Mouse (Mus musculus) intestine, postnatal 0 days (tissue): ENCODE measurements around the gene Lgmn. TPM values are rescaled to one million over a fixed set of nuclear protein-coding genes. Genes with fewer than 3 reads are reported as not detected.

ENCODE experiments used
- ATAC-seq: fragments of 200-750 bp; cut with Nextera tagmentation; 2 replicates; pipeline ENCODE4 v1.8.0; 2017; ENCODE audit warnings: mild to moderate bottlenecking, moderate TSS enrichment, moderate library complexity
- H3K27ac ChIP-seq: fragments of 300-500 bp; sonication (generic); 2 replicates; pipeline ENCODE4 v1.5.1; 2014; ENCODE audit warnings: mild to moderate bottlenecking, low read depth, low read length, moderate library complexity
- H3K27me3 ChIP-seq: fragments of 300-500 bp; sonication (generic); replicated peaks from 2 replicates; pipeline ENCODE4 v1.6.1; 2014; ENCODE audit warnings: low read length, mixed read lengths; ENCODE audit not compliant: control insufficient read depth, insufficient read depth
- H3K36me3 ChIP-seq: fragments of 300-500 bp; sonication (generic); 2 replicates; pipeline ENCODE4 v1.6.1; 2014; ENCODE audit warnings: mild to moderate bottlenecking, moderate library complexity; ENCODE audit not compliant: control insufficient read depth, insufficient read depth
- H3K4me1 ChIP-seq: fragments of 300-500 bp; sonication (generic); replicated peaks from 2 replicates; pipeline ENCODE4 v1.6.1; 2014; ENCODE audit warnings: antibody characterized with exemption, low read length, mixed read lengths; ENCODE audit not compliant: control insufficient read depth, insufficient read depth
- H3K4me2 ChIP-seq: fragments of 300-500 bp; sonication (generic); replicated peaks from 2 replicates; pipeline ENCODE4 v1.6.1; 2014; ENCODE audit warnings: low read depth, mild to moderate bottlenecking, moderate library complexity
- H3K4me3 ChIP-seq: fragments of 300-500 bp; sonication (generic); 2 replicates; pipeline ENCODE4 v1.5.1; 2014; ENCODE audit warnings: low read depth, low read length
- H3K9ac ChIP-seq: fragments of 300-500 bp; sonication (generic); 2 replicates; pipeline ENCODE4 v1.6.1; 2014; ENCODE audit warnings: mild to moderate bottlenecking, low read depth, low read length
- H3K9me3 ChIP-seq: fragments of 300-500 bp; sonication (generic); 2 replicates; pipeline ENCODE4 v1.6.1; 2016; ENCODE audit warnings: mixed run types; ENCODE audit not compliant: control insufficient read depth
- CTCF ChIP-seq: sonication (generic); IDR thresholded peaks from 2 replicates; pipeline ENCODE4 v1.5.1; 2016; ENCODE audit warnings: low read depth, mild to moderate bottlenecking, control low read depth, antibody characterized with exemption, moderate library complexity
- WGBS: fragments of 180-500 bp; shearing (Covaris S2); extraction: QIAGEN DNeasy Blood & Tissue Kit; methylation state at CpG from one replicate; pipeline ENCODE4 v1.1.7; 2014; 5-methylcytosine and 5-hydroxymethylcytosine counted together
- polyA plus RNA-seq: library from polyadenylated mRNA; unstranded; fragments of >200 nt; fragmentation: Nextera tagmentation; extraction: Ambion mirVana; gene quantifications from 2 replicates; pipeline ENCODE4 v1.2.1, GENCODE M21; 2015

The Lgmn gene
- polyA plus RNA-seq, 1 experiment from 2014 or later, result 1,340 TPM

- H3K4me1 ChIP-seq, result no peaks in the 10 kb centered on the region
- H3K4me2 ChIP-seq, result no peak overlapping the region
- no peak overlapping the region for H3K4me3 ChIP-seq
- H3K9ac ChIP-seq, result no peak overlapping the region
- ATAC-seq, result no peak
- no peak for TF ChIP-seq CTCF
- WGBS, result 74% methylated on average over 3 of the region's 3 CpGs
- H3K27ac ChIP-seq, result no peak overlapping the region
- no peaks in the 10 kb centered on the region for H3K9me3 ChIP-seq
- no peaks in the 10 kb centered on the region for H3K27me3 ChIP-seq
- H3K36me3 ChIP-seq, result peaks cover 56% of the 10 kb centered on the region
Measured at GRCm38 (mm10) chr12:102372322-102372721, 67.3 kb downstream of the Lgmn start.

- no peak for TF ChIP-seq CTCF
- no peak overlapping the region for H3K27ac ChIP-seq
- H3K9me3 ChIP-seq, result no peaks in the 10 kb centered on the region
- no peak overlapping the region for H3K9ac ChIP-seq
- no peaks in the 10 kb centered on the region for H3K27me3 ChIP-seq
- H3K4me3 ChIP-seq, result no peak overlapping the region
- ATAC-seq, result no peak
- no peaks in the 10 kb centered on the region for H3K4me1 ChIP-seq
- H3K36me3 ChIP-seq, result peaks cover 50% of the 10 kb centered on the region
- WGBS, result 86% methylated on average over 4 of the region's 4 CpGs
- H3K4me2 ChIP-seq, result no peak overlapping the region
Measured at GRCm38 (mm10) chr12:102370931-102371500, 68.6 kb downstream of the Lgmn start.

GRCm38 (mm10) chr12:102369488-102370235 is 70.0 kb downstream of the Lgmn start:
- Histone ChIP-seq H3K4me2 (no peak overlapping the region), H3K9ac (no peak overlapping the region), H3K27me3 (no peaks in the 10 kb centered on the region), H3K36me3 (peaks cover 43% of the 10 kb centered on the region), H3K9me3 (no peaks in the 10 kb centered on the region), H3K4me3 (no peak overlapping the region), H3K4me1 (no peaks in the 10 kb centered on the region), H3K27ac (no peak overlapping the region)
- 75% methylated on average over 22 of the region's 22 CpGs for WGBS
- no peak for TF ChIP-seq CTCF
- ATAC-seq, result no peak

- H3K9ac ChIP-seq, result no peak overlapping the region
- WGBS, result 86% methylated on average over 14 of the region's 14 CpGs
- no peak overlapping the region for H3K4me3 ChIP-seq
- TF ChIP-seq CTCF, result no peak
- no peaks in the 10 kb centered on the region for H3K9me3 ChIP-seq
- H3K36me3 ChIP-seq, result peaks cover 32% of the 10 kb centered on the region
- H3K27me3 ChIP-seq, result no peaks in the 10 kb centered on the region
- no peak overlapping the region for H3K4me2 ChIP-seq
- H3K4me1 ChIP-seq, result no peaks in the 10 kb centered on the region
- no peak for ATAC-seq
- no peak overlapping the region for H3K27ac ChIP-seq
Measured at GRCm38 (mm10) chr12:102368556-102368955, 71.1 kb downstream of the Lgmn start.

- H3K4me2 ChIP-seq, result no peak overlapping the region
- no peak overlapping the region for H3K27ac ChIP-seq
- H3K4me1 ChIP-seq, result no peaks in the 10 kb centered on the region
- WGBS, result 71% methylated on average over 7 of the region's 7 CpGs
- no peak for TF ChIP-seq CTCF
- H3K4me3 ChIP-seq, result no peak overlapping the region
- no peaks in the 10 kb centered on the region for H3K27me3 ChIP-seq
- no peak overlapping the region for H3K9ac ChIP-seq
- no peak for ATAC-seq
- no peaks in the 10 kb centered on the region for H3K9me3 ChIP-seq
- H3K36me3 ChIP-seq, result peaks cover 27% of the 10 kb centered on the region
Measured at GRCm38 (mm10) chr12:102368066-102368465, 71.5 kb downstream of the Lgmn start.

- Histone ChIP-seq H3K4me1 (no peaks in the 10 kb centered on the region), H3K4me2 (no peak overlapping the region), H3K27ac (no peak overlapping the region), H3K36me3 (peaks cover 33% of the 10 kb centered on the region), H3K27me3 (no peaks in the 10 kb centered on the region), H3K9ac (no peak overlapping the region), H3K4me3 (no peak overlapping the region), H3K9me3 (no peaks in the 10 kb centered on the region)
- WGBS, result 73% methylated on average over 3 of the region's 3 CpGs
- no peak for ATAC-seq
- TF ChIP-seq CTCF, result no peak
Measured at GRCm38 (mm10) chr12:102367075-102367474, 72.5 kb downstream of the Lgmn start.
